Mouse (Mus musculus) heart, embryonic 13.5 days (tissue): ENCODE results near the gene Abcc5. TPM values are rescaled to one million over a fixed set of nuclear protein-coding genes. Genes with fewer than 3 reads are reported as not detected.
"Not testable (repeated sequence)": the region's sequence is repeated elsewhere in the genome, so short reads cannot be mapped to it uniquely, and the experiment has no call there.

Experiments used
- ATAC-seq: fragments of 200-750 bp; cut with Nextera tagmentation; 2 replicates; pipeline ENCODE4 v1.8.0; 2017; ENCODE audit warnings: moderate TSS enrichment; ENCODE audit not compliant: insufficient number of reproducible peaks, low FRiP score, low TSS enrichment; ENCODE audit errors: extremely low read depth
- H3K27ac ChIP-seq: fragments of 300-500 bp; sonication (generic); replicated peaks from 2 replicates; pipeline ENCODE4 v1.5.1; 2015; ENCODE audit warnings: moderate library complexity, mild to moderate bottlenecking, inconsistent platforms
- H3K27me3 ChIP-seq: fragments of 300-500 bp; sonication (generic); replicated peaks from 2 replicates; pipeline ENCODE4 v1.6.1; 2015; ENCODE audit warnings: mild to moderate bottlenecking, inconsistent platforms
- H3K36me3 ChIP-seq: fragments of 300-500 bp; sonication (generic); 2 replicates; pipeline ENCODE4 v1.6.1; 2015; ENCODE audit warnings: mild to moderate bottlenecking, inconsistent platforms
- H3K4me1 ChIP-seq: fragments of 300-500 bp; sonication (generic); 2 replicates; pipeline ENCODE4 v1.6.1; 2015; ENCODE audit warnings: inconsistent platforms
- H3K4me2 ChIP-seq: fragments of 300-500 bp; sonication (generic); 2 replicates; pipeline ENCODE4 v1.6.1; 2015; ENCODE audit warnings: inconsistent platforms, mild to moderate bottlenecking, moderate library complexity
- H3K4me3 ChIP-seq: fragments of 300-500 bp; sonication (generic); 2 replicates; pipeline ENCODE4 v1.5.1; 2015; ENCODE audit warnings: moderate library complexity, mild to moderate bottlenecking, inconsistent platforms
- H3K9ac ChIP-seq: fragments of 300-500 bp; sonication (generic); 2 replicates; pipeline ENCODE4 v1.6.1; 2015; ENCODE audit warnings: inconsistent platforms, mild to moderate bottlenecking, moderate library complexity
- H3K9me3 ChIP-seq: fragments of 300-500 bp; sonication (generic); 2 replicates; pipeline ENCODE4 v1.6.1; 2016; ENCODE audit warnings: inconsistent platforms
- WGBS: fragments of 180-500 bp; shearing (Covaris S2); methylation state at CpG from one replicate; pipeline ENCODE4 v1.1.7; 2015; ENCODE audit warnings: mixed read lengths; 5-methylcytosine and 5-hydroxymethylcytosine counted together
- polyA plus RNA-seq: library from polyadenylated mRNA; unstranded; fragments of >200 nt; fragmentation: Nextera tagmentation; extraction: Ambion mirVana; gene quantifications from 2 replicates; pipeline ENCODE4 v1.2.1, GENCODE M21; 2015

The Abcc5 gene
- polyA plus RNA-seq, 1 experiment from 2014 or later, result 54.9 TPM

- no peak for ATAC-seq
- Histone ChIP-seq H3K9ac (no peak overlapping the region), H3K36me3 (peaks cover 93% of the 10 kb centered on the region), H3K4me1 (no peaks in the 10 kb centered on the region), H3K27ac (no peak overlapping the region), H3K27me3 (no peaks in the 10 kb centered on the region), H3K4me3 (no peak overlapping the region), H3K4me2 (no peak overlapping the region), H3K9me3 (no peaks in the 10 kb centered on the region)
- 90% methylated on average over 10 of the region's 10 CpGs for WGBS
Measured at GRCm38 (mm10) chr16:20396851-20397250, 29.3 kb downstream of the Abcc5 start.

GRCm38 (mm10) chr16:20395216-20395907, 30.8 kb downstream of the Abcc5 start:
- no peaks in the 10 kb centered on the region for H3K27me3 ChIP-seq
- H3K4me3 ChIP-seq, result no peak overlapping the region
- no peak overlapping the region for H3K9ac ChIP-seq
- peaks cover 93% of the 10 kb centered on the region for H3K36me3 ChIP-seq
- 88% methylated on average over 11 of the region's 11 CpGs for WGBS
- H3K9me3 ChIP-seq, result no peaks in the 10 kb centered on the region
- H3K4me2 ChIP-seq, result no peak overlapping the region
- ATAC-seq, result no peak
- H3K27ac ChIP-seq, result no peak overlapping the region
- H3K4me1 ChIP-seq, result no peaks in the 10 kb centered on the region

- ATAC-seq, result no peak
- Histone ChIP-seq H3K9me3 (no peaks in the 10 kb centered on the region), H3K9ac (no peak overlapping the region), H3K4me2 (no peak overlapping the region), H3K27me3 (no peaks in the 10 kb centered on the region), H3K36me3 (peaks cover 93% of the 10 kb centered on the region), H3K27ac (no peak overlapping the region), H3K4me3 (no peak overlapping the region), H3K4me1 (no peaks in the 10 kb centered on the region)
- WGBS, result 85% methylated on average over 3 of the region's 3 CpGs
Measured at GRCm38 (mm10) chr16:20391753-20392152, 34.4 kb downstream of the Abcc5 start.

- Histone ChIP-seq H3K9me3 (no peaks in the 10 kb centered on the region), H3K4me2 (no peak overlapping the region), H3K27me3 (no peaks in the 10 kb centered on the region), H3K9ac (no peak overlapping the region), H3K4me3 (no peak overlapping the region), H3K27ac (no peak overlapping the region), H3K36me3 (peaks cover 88% of the 10 kb centered on the region), H3K4me1 (no peaks in the 10 kb centered on the region)
- no peak for ATAC-seq
- 69% methylated on average over 6 of the region's 6 CpGs for WGBS
Measured at GRCm38 (mm10) chr16:20390233-20390632, 36.0 kb downstream of the Abcc5 start.

- no peak overlapping the region for H3K27ac ChIP-seq
- H3K27me3 ChIP-seq, result no peaks in the 10 kb centered on the region
- H3K4me3 ChIP-seq, result no peak overlapping the region
- no peaks in the 10 kb centered on the region for H3K9me3 ChIP-seq
- H3K9ac ChIP-seq, result no peak overlapping the region
- 52% methylated on average over 5 of the region's 5 CpGs for WGBS
- peaks cover 6% of the 10 kb centered on the region; the same call in 1 of the 2 replicates for H3K4me1 ChIP-seq
- no peak for ATAC-seq
- no peak overlapping the region for H3K4me2 ChIP-seq
- peaks cover 58% of the 10 kb centered on the region for H3K36me3 ChIP-seq
Measured at GRCm38 (mm10) chr16:20381031-20381430, 45.2 kb downstream of the Abcc5 start.

GRCm38 (mm10) chr16:20375341-20375740, 50.9 kb downstream of the Abcc5 start:
- peaks cover 76% of the 10 kb centered on the region for H3K36me3 ChIP-seq
- H3K9me3 ChIP-seq, result no peaks in the 10 kb centered on the region
- no peak overlapping the region for H3K4me2 ChIP-seq
- no peak overlapping the region for H3K4me3 ChIP-seq
- no peaks in the 10 kb centered on the region for H3K27me3 ChIP-seq
- ATAC-seq, result no peak
- no peak overlapping the region for H3K9ac ChIP-seq
- 83% methylated on average over 5 of the region's 5 CpGs for WGBS
- H3K4me1 ChIP-seq, result peaks cover 10% of the 10 kb centered on the region; the same call in 1 of the 2 replicates
- H3K27ac ChIP-seq, result no peak overlapping the region

GRCm38 (mm10) chr16:20371731-20372130, 54.5 kb downstream of the Abcc5 start:
- Histone ChIP-seq H3K4me2 (no peak overlapping the region), H3K9ac (no peak overlapping the region), H3K27me3 (no peaks in the 10 kb centered on the region), H3K9me3 (no peaks in the 10 kb centered on the region), H3K4me3 (no peak overlapping the region), H3K27ac (0 out of 2 replicates have a peak overlapping the region, but pooled peaks have one; percentile 4), H3K36me3 (peaks cover 92% of the 10 kb centered on the region), H3K4me1 (peaks cover 10% of the 10 kb centered on the region; the same call in 1 of the 2 replicates)
- WGBS, result 38% methylated on average over 4 of the region's 4 CpGs
- ATAC-seq, result peak; percentile 82

- H3K4me2 ChIP-seq, result no peak overlapping the region
- no peaks in the 10 kb centered on the region for H3K9me3 ChIP-seq
- no peak for ATAC-seq
- peaks cover 93% of the 10 kb centered on the region for H3K36me3 ChIP-seq
- H3K27ac ChIP-seq, result no peak overlapping the region
- H3K9ac ChIP-seq, result no peak overlapping the region
- 79% methylated on average over 9 of the region's 9 CpGs for whole genome bisulfite sequencing
- no peak overlapping the region for H3K4me3 ChIP-seq
- H3K4me1 ChIP-seq, result peaks cover 10% of the 10 kb centered on the region; the same call in 1 of the 2 replicates
- H3K27me3 ChIP-seq, result no peaks in the 10 kb centered on the region
Measured at GRCm38 (mm10) chr16:20368221-20368620, 58.0 kb downstream of the Abcc5 start.

GRCm38 (mm10) chr16:20362121-20362520, 64.1 kb downstream of the Abcc5 start:
- H3K4me2 ChIP-seq, result no peak overlapping the region
- WGBS, result 88% methylated on average over 11 of the region's 11 CpGs
- H3K36me3 ChIP-seq, result peaks cover 100% of the 10 kb centered on the region
- H3K4me1 ChIP-seq, result 0 out of 2 replicates have a peak, but pooled peaks cover 4% of the 10 kb centered on the region
- no peak overlapping the region for H3K27ac ChIP-seq
- H3K4me3 ChIP-seq, result no peak overlapping the region
- no peak overlapping the region for H3K9ac ChIP-seq
- H3K9me3 ChIP-seq, result no peaks in the 10 kb centered on the region
- no peaks in the 10 kb centered on the region for H3K27me3 ChIP-seq
- no peak for ATAC-seq

- not testable (repeated sequence) for H3K27me3 ChIP-seq, H3K4me3 ChIP-seq, ATAC-seq, H3K9me3 ChIP-seq, H3K9ac ChIP-seq, H3K27ac ChIP-seq, H3K4me1 ChIP-seq, H3K4me2 ChIP-seq
- WGBS, result 79% methylated on average over 3 of the region's 3 CpGs
- peaks cover 99% of the 10 kb centered on the region for H3K36me3 ChIP-seq
Measured at GRCm38 (mm10) chr16:20361496-20361895, 64.7 kb downstream of the Abcc5 start.

GRCm38 (mm10) chr16:20359643-20360295, 66.4 kb downstream of the Abcc5 start:
- H3K4me1 ChIP-seq, result 0 out of 2 replicates have a peak, but pooled peaks cover 5% of the 10 kb centered on the region
- no peak overlapping the region for H3K27ac ChIP-seq
- no peak for ATAC-seq
- no peak overlapping the region for H3K4me2 ChIP-seq
- no peaks in the 10 kb centered on the region for H3K27me3 ChIP-seq
- peaks cover 98% of the 10 kb centered on the region for H3K36me3 ChIP-seq
- H3K9me3 ChIP-seq, result no peaks in the 10 kb centered on the region
- H3K9ac ChIP-seq, result no peak overlapping the region
- no peak overlapping the region for H3K4me3 ChIP-seq
- WGBS, result 86% methylated on average over 9 of the region's 9 CpGs
